Mouse (Mus musculus) olfactory bulb, adult 2 months (tissue): ENCODE measurements around the gene Ampd1.

Experiments used
- CTCF ChIP-seq: fragments of 200-500 bp; IDR thresholded peaks from 2 replicates; pipeline ENCODE4 v1.5.1; 2012; ENCODE audit warnings: low read depth, mild to moderate bottlenecking, low read length, moderate library complexity; ENCODE audit not compliant: insufficient read depth
- POLR2A ChIP-seq: fragments of 200-500 bp; IDR thresholded peaks from 2 replicates; pipeline ENCODE4 v1.6.1; 2012; ENCODE audit warnings: mild to moderate bottlenecking, low read depth, low read length, moderate library complexity; ENCODE audit not compliant: insufficient read depth

DNA sequence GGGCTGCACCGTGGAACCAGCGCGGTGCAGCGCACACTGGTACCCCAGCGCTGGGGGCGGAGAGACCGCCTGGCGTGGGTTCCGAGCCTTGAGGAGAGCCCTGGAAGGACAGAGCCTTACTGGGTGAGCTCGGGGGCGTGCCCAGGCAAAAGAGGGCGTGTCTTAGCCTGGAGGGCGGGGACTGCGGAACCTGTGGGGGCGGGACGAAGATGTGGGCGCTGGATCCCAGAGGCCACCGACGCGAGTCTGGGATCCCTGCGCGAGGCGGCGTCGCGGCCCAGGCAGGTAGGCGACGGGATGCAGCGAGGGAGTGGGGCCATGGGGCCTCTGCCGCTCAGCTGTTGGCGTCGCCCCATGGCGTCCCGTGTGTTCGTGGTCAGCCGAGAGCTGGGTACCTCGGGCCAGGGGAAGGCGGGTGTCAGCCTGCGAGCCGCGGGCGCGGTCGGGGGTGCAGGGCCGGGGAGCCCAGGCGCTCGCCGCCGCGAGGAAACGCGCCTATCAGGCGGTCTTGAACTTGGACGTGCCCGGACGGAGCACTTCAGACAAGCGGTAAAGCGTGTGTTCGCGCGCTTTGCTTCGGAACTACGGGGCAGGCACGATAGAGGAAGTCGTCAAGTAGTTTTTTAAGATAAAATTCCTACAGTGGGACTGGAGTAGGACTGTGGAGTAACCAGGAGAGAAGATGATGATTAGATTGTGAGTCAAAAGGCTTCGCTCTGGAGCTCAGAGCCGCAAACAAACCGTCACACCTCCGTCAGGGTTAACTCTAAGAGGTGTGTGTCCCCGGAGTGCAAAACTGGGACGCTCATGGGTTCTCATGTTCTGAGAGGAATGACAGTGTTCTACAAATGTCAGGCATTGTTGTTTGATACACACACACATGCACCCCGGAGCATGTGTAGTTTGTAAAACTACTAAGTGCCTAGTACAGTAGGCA, 28.9 kb downstream of the Ampd1 start, which contains the start of gene Dennd2c:
- TF ChIP-seq CTCF (no peak), POLR2A (no peak)
